Mouse (Mus musculus) layer of hippocampus, postnatal 25 days (tissue): ENCODE results near the gene Npepl1. TPM values are rescaled to one million over a fixed set of nuclear protein-coding genes. Genes with fewer than 3 reads are reported as not detected.

ENCODE experiments used
- DNase-seq, 2 experiments: peaks; one replicate each; pipeline ENCODE4 v3.0.0; 2022; ENCODE audit warnings: mixed read lengths in 2 of 2, low spot score in 1 of 2; ENCODE audit errors: extremely low spot score in 1 of 2
- total RNA-seq, 2 experiments: library from RNA; stranded (reverse); gene quantifications; 2 replicates each; pipeline ENCODE4 v1.2.3; 2021

The Npepl1 gene
- total RNA-seq, result 10 to 100 TPM; 12.2 to 12.8 TPM

- peak; percentile 34 to 52 for DNase-seq
Observed at GRCm38 (mm10) chr2:174109991-174110782, at the start of gene Npepl1. TSS of gene Npepl1 (plus strand) at chr2:174110349.

GRCm38 (mm10) chr2:174061219-174061618 is 48.9 kb upstream of the Npepl1 start:
- DNase-seq, result no peak

- DNase-seq, result no peak
Observed at GRCm38 (mm10) chr2:174063074-174063473, 47.1 kb upstream of the Npepl1 start.

- no peak for DNase-seq
Observed at GRCm38 (mm10) chr2:174063527-174064211, 46.5 kb upstream of the Npepl1 start.

GRCm38 (mm10) chr2:174067793-174068419 is 42.2 kb upstream of the Npepl1 start:
- DNase-seq, result no peak

- DNase-seq, result no peak
Observed at GRCm38 (mm10) chr2:174069532-174070049, 40.6 kb upstream of the Npepl1 start.

GRCm38 (mm10) chr2:174071406-174071805 is 38.7 kb upstream of the Npepl1 start:
- DNase-seq, result no peak

GRCm38 (mm10) chr2:174073156-174073790 is 36.9 kb upstream of the Npepl1 start:
- no peak for DNase-seq

- DNase-seq, result no peak
Observed at GRCm38 (mm10) chr2:174074621-174075020, 35.5 kb upstream of the Npepl1 start.

GRCm38 (mm10) chr2:174075072-174075570 is 35.0 kb upstream of the Npepl1 start:
- DNase-seq, result peak; percentile 10 to 16

- DNase-seq, result peak; percentile 92 to 96
Observed at GRCm38 (mm10) chr2:174075673-174076432, 34.3 kb upstream of the Npepl1 start, which contains the start of gene Stx16. TSS of gene Stx16 (plus strand) at chr2:174076308.

GRCm38 (mm10) chr2:174076433-174076824 is 33.7 kb upstream of the Npepl1 start:
- no peak for DNase-seq

GRCm38 (mm10) chr2:174077004-174077695 is 33.0 kb upstream of the Npepl1 start:
- DNase-seq, result peak in 1 of 2 experiments; percentile 12

- DNase-seq, result no peak
Observed at GRCm38 (mm10) chr2:174077776-174078338, 32.3 kb upstream of the Npepl1 start.

- no peak for DNase-seq
Observed at GRCm38 (mm10) chr2:174081833-174082232, 28.3 kb upstream of the Npepl1 start.

GRCm38 (mm10) chr2:174082380-174082918 is 27.7 kb upstream of the Npepl1 start:
- DNase-seq, result no peak

GRCm38 (mm10) chr2:174095086-174095485 is 15.1 kb upstream of the Npepl1 start:
- no peak for DNase-seq

GRCm38 (mm10) chr2:174102399-174102798 is 7.8 kb upstream of the Npepl1 start:
- no peak for DNase-seq
